Mouse (Mus musculus) lung, postnatal 0 days (tissue): ENCODE data around the gene Mt3. TPM values are rescaled to one million over a fixed set of nuclear protein-coding genes. Genes with fewer than 3 reads are reported as not detected.

ENCODE experiments used
- ATAC-seq: fragments of 200-750 bp; cut with Nextera tagmentation; 2 replicates; pipeline ENCODE4 v1.8.0; 2017; ENCODE audit warnings: moderate library complexity
- DNase-seq: peaks from one replicate; pipeline ENCODE4 v3.0.0-alpha.2; 2016; ENCODE audit warnings: low spot score
- H3K27ac ChIP-seq: fragments of 300-500 bp; sonication (generic); 2 replicates; pipeline ENCODE4 v1.5.1; 2014; ENCODE audit warnings: antibody characterized with exemption, mild to moderate bottlenecking, low read length, mixed read lengths
- H3K27me3 ChIP-seq: fragments of 300-500 bp; sonication (generic); replicated peaks from 2 replicates; pipeline ENCODE4 v1.6.1; 2014; ENCODE audit warnings: low read length, mixed read lengths; ENCODE audit not compliant: insufficient read depth
- H3K36me3 ChIP-seq: fragments of 300-500 bp; sonication (generic); 2 replicates; pipeline ENCODE4 v1.6.1; 2014; ENCODE audit warnings: low read length, mixed read lengths; ENCODE audit not compliant: insufficient read depth
- H3K4me1 ChIP-seq: fragments of 300-500 bp; sonication (generic); 2 replicates; pipeline ENCODE4 v1.6.1; 2014; ENCODE audit warnings: antibody characterized with exemption, low read depth, low read length, mixed read lengths; ENCODE audit not compliant: insufficient read depth
- H3K4me2 ChIP-seq: fragments of 300-500 bp; sonication (generic); replicated peaks from 2 replicates; pipeline ENCODE4 v1.6.1; 2014; ENCODE audit warnings: low read depth, mild to moderate bottlenecking, low read length, moderate library complexity, mixed read lengths
- H3K4me3 ChIP-seq: fragments of 300-500 bp; sonication (generic); 2 replicates; pipeline ENCODE4 v1.5.1; 2014; ENCODE audit warnings: low read depth, low read length
- H3K9ac ChIP-seq: fragments of 300-500 bp; sonication (generic); replicated peaks from 2 replicates; pipeline ENCODE4 v1.6.1; 2014; ENCODE audit warnings: low read depth, mild to moderate bottlenecking
- H3K9me3 ChIP-seq: fragments of 300-500 bp; sonication (generic); 2 replicates; pipeline ENCODE4 v1.6.1; 2016; ENCODE audit warnings: low read length, mixed read lengths
- CTCF ChIP-seq: IDR thresholded peaks from 2 replicates; pipeline ENCODE4 v1.5.1; 2016; ENCODE audit warnings: antibody characterized with exemption, mild to moderate bottlenecking
- EP300 ChIP-seq: IDR thresholded peaks from 2 replicates; pipeline ENCODE4 v1.6.1; 2016; ENCODE audit warnings: antibody characterized with exemption, mild to moderate bottlenecking, control low read depth
- WGBS: fragments of 180-500 bp; shearing (Covaris S2); extraction: QIAGEN DNeasy Blood & Tissue Kit; methylation state at CpG from one replicate; pipeline ENCODE4 v1.1.7; 2014; 5-methylcytosine and 5-hydroxymethylcytosine counted together
- polyA plus RNA-seq: library from polyadenylated mRNA; unstranded; fragments of >200 nt; fragmentation: Nextera tagmentation; extraction: Ambion mirVana; gene quantifications from 2 replicates; pipeline ENCODE4 v1.2.1, GENCODE M21; 2015

Mt3 gene
- polyA plus RNA-seq, 1 experiment from 2014 or later = 2.6 TPM

GRCm38 (mm10) chr8:94180561-94180908, 28.1 kb downstream of the Mt3 start:
- ATAC-seq (no peak), DNase-seq (no peak)
- peaks cover 13% of the 10 kb centered on the region for H3K4me1 ChIP-seq
- H3K4me3 ChIP-seq = peak overlapping the region; percentile 53
- 100% methylated on average over 1 of the region's 1 CpGs for WGBS
- H3K4me2 ChIP-seq = peak overlapping the region; percentile 61
- H3K27me3 ChIP-seq = 0 out of 2 replicates have a peak, but pooled peaks cover 10% of the 10 kb centered on the region
- H3K36me3 ChIP-seq = no peaks in the 10 kb centered on the region
- H3K9ac ChIP-seq = no peak overlapping the region
- H3K27ac ChIP-seq = no peak overlapping the region
- TF ChIP-seq EP300 (no peak), CTCF (no peak)
- H3K9me3 ChIP-seq = no peaks in the 10 kb centered on the region

GRCm38 (mm10) chr8:94182055-94182929, 29.9 kb downstream of the Mt3 start:
- Histone ChIP-seq H3K9me3 (no peaks in the 10 kb centered on the region), H3K4me2 (peak overlapping the region; percentile 52), H3K27ac (peak overlapping the region; percentile 81), H3K36me3 (no peaks in the 10 kb centered on the region), H3K4me1 (peaks cover 21% of the 10 kb centered on the region), H3K27me3 (0 out of 2 replicates have a peak, but pooled peaks cover 10% of the 10 kb centered on the region), H3K9ac (no peak overlapping the region), H3K4me3 (peak overlapping the region; percentile 27; the same call in 1 of the 2 replicates)
- peak; percentile 23 for DNase-seq
- TF ChIP-seq CTCF (no peak), EP300 (no peak)
- no peak for ATAC-seq
- 59% methylated on average over 13 of the region's 13 CpGs for WGBS

GRCm38 (mm10) chr8:94183117-94183516, 30.7 kb downstream of the Mt3 start:
- no peak overlapping the region for H3K9ac ChIP-seq
- 0 out of 2 replicates have a peak, but pooled peaks cover 8% of the 10 kb centered on the region for H3K27me3 ChIP-seq
- ATAC-seq = peak; percentile 66
- no peaks in the 10 kb centered on the region for H3K9me3 ChIP-seq
- peak; percentile 96 for DNase-seq
- peak overlapping the region; percentile 52 for H3K4me2 ChIP-seq
- TF ChIP-seq CTCF (peak; percentile 81), EP300 (no peak)
- H3K36me3 ChIP-seq = no peaks in the 10 kb centered on the region
- peak overlapping the region; percentile 27; the same call in 1 of the 2 replicates for H3K4me3 ChIP-seq
- H3K4me1 ChIP-seq = peaks cover 22% of the 10 kb centered on the region
- H3K27ac ChIP-seq = peak overlapping the region; percentile 88
- WGBS = 4% methylated on average over 16 of the region's 16 CpGs

- peak; percentile 76 for DNase-seq
- Histone ChIP-seq H3K27ac (peak overlapping the region; percentile 88), H3K9ac (no peak overlapping the region), H3K27me3 (0 out of 2 replicates have a peak, but pooled peaks cover 5% of the 10 kb centered on the region), H3K36me3 (no peaks in the 10 kb centered on the region), H3K4me1 (peaks cover 22% of the 10 kb centered on the region), H3K4me3 (no peak overlapping the region), H3K4me2 (0 out of 2 replicates have a peak overlapping the region, but pooled peaks have one; percentile 8), H3K9me3 (no peaks in the 10 kb centered on the region)
- no peak for TF ChIP-seq CTCF
- TF ChIP-seq EP300 = no peak
- 22% methylated on average over 12 of the region's 12 CpGs for WGBS
- peak; percentile 42 for ATAC-seq
Measured at GRCm38 (mm10) chr8:94184357-94184843, 32.0 kb downstream of the Mt3 start.

- ATAC-seq (no peak), DNase-seq (no peak)
- Histone ChIP-seq H3K9me3 (no peaks in the 10 kb centered on the region), H3K27me3 (no peaks in the 10 kb centered on the region), H3K27ac (no peak overlapping the region), H3K9ac (no peak overlapping the region), H3K4me2 (peak overlapping the region; percentile 23; the same call in 1 of the 2 replicates), H3K36me3 (no peaks in the 10 kb centered on the region), H3K4me1 (peaks cover 18% of the 10 kb centered on the region; the same call in 1 of the 2 replicates), H3K4me3 (no peak overlapping the region)
- TF ChIP-seq EP300 = no peak
- no peak for TF ChIP-seq CTCF
- 59% methylated on average over 6 of the region's 6 CpGs for WGBS
Measured at GRCm38 (mm10) chr8:94185791-94186190, 33.4 kb downstream of the Mt3 start.

- DNase-seq (peak; percentile 90), ATAC-seq (peak; percentile 70)
- TF ChIP-seq EP300 = no peak
- peak; percentile 88 for TF ChIP-seq CTCF
- WGBS = 4% methylated on average over 17 of the region's 17 CpGs
- H3K36me3 ChIP-seq = no peaks in the 10 kb centered on the region
- H3K9me3 ChIP-seq = no peaks in the 10 kb centered on the region
- peaks cover 22% of the 10 kb centered on the region; the same call in 1 of the 2 replicates for H3K4me1 ChIP-seq
- no peaks in the 10 kb centered on the region for H3K27me3 ChIP-seq
- peak overlapping the region; percentile 23; the same call in 1 of the 2 replicates for H3K4me2 ChIP-seq
- no peak overlapping the region for H3K4me3 ChIP-seq
- H3K9ac ChIP-seq = no peak overlapping the region
- H3K27ac ChIP-seq = no peak overlapping the region
Measured at GRCm38 (mm10) chr8:94186542-94186941, 34.1 kb downstream of the Mt3 start.
